Mouse (Mus musculus): Measurements from ENCODE around the gene Abca1.

Abca1 gene

DNA sequence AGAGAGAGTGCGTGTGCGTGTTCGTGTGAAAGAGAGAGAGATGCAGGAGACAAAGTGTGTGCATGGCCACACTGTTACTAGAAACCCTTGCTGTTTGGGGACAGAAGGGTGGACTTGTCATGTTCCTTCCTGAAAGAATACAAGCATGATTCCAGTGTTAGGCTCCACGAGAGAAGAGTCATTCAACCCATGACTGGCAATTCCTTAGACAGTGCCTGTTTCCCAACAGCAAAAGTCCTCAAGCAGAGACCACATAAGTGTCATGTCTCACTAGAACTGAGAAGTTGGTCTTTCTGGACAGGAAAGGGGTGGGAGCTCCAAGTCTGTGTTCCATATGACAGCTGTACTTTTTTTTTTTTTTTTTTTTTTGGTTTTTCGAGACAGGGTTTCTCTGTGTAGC lies 10.1 kb downstream of the Abca1 start:
- in situ Hi-C loops (cut with MseI, MboI), result no loop called here

DNA sequence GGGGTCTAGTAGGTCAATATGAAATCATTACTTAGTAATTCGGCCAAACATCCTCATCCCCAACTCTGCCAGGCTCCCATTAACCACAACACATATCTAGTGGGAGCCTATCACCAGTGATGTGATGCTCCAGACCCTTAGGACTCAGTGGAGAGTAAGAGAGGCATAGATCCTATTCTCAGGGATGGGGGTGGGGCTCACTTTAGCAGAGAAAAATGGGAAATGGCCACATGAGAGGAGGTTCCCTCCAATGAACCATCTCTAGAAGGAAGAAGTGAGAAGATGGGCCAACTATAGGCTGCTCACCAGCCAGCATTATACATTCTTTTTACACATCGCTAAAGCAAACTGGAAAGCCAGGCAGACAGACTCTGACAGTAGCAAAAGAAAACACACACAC lies 10.9 kb downstream of the Abca1 start:
- in situ Hi-C loops (cut with MseI, MboI), result no loop called here

DNA sequence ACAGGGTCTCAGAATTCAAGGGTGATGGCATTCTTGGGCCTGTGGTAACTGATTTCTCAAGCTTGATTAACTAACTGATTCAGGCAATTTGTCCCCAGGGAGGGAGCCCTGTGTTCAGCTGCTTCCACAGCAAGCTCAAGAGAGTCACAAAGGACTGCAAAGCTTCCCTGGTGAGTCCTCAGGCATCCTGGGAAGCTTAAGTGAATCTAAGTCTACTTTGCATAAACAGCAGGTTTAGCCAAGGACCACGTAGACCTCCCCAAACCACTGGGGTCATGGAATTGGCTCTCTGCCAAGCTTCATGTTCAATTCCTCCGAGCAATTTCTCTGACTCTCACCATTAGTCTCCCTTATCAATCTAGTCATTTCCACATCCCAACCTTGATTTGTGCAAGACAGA lies 12.2 kb downstream of the Abca1 start:
- in situ Hi-C loops (cut with MseI, MboI), result no loop called here

DNA sequence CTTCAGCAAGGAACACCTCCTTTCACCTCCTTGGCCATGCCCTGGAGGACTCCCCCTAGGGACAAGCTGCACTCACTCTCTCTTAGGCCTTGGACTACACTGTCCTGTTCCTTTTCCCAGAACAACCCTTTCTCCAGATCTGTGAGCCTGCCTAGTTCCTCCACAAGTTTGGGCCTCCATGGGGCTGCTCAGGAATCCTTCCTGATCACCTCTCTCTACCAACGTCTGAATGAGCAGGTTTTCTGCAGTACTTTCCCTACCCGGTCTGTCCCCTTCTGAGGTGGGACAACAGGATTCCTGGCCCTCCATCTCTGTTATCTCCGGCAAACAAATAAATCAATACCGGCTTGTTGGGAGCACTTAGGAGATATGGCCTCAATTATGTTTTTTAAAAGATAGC lies 12.6 kb downstream of the Abca1 start:
- in situ Hi-C loops (cut with MseI, MboI), result no loop called here

DNA sequence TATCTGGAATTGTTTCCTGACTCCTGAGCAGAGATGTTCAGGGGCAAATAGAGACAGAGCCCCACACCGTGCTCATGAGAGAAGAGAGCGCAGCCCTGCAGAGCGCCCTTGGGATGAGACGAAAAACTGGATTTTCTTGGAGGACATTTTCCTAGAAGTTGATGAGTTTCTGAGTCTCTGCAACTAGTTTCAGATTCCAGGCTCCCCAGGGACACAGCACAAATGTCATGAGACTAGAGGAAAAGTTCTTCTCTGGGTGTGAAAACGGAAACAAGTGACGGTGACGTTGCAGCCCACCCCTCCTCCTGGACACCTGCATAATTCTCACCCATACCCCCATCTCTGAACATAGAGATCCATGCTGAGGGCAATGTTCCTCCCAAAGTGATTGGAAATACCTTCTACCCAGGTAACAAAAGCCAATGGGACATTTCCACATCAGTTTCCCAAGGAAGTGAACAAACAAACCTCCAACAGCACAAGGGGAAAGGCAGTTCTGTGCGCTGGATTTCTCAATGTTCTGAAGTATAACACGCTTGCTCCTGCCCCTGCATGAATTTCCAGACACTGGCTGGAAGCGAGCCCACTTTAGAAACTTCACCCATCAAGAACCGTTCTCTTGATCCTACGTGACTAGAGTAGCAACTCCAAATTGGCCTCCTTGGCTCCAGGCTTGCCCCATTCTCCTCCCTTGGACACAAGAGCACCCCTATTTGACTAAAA lies 13.3 kb downstream of the Abca1 start:
- in situ Hi-C loops (cut with MseI, MboI), result no loop called here

DNA sequence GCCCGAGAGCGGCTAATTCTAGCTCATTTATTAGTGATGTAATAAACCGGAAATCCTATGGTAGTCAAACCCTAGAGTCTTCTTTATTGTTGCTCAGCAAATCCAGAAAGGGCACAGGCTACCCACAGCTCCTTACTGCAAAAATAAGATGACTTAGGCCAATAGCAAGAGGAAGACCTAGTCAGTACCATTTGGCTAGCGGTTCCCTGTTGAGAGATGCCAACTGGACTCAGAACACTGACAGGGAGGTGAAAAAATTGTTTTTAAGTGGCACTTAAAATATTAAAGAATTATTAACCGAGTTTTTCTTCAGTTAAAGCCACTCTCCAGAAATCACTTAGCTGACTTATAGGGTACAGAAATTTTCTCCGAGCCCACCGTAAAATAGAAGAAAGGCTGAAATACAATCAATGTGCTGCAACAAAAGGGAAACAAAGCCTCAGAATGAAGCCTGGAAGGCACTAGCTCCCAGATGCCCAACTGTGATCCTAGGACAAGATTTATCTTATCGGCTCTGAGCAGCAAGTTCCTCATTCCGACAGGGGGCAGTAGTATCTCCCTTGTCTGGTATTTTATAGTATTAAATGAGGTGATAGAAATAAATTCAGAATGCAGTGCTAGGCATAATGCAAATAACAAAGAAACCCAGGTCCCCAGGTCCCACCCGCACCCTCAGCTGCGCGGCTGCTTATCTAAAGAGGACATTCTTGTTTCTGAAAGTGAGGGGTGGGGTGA lies 14.1 kb downstream of the Abca1 start:
- in situ Hi-C loops (cut with MseI, MboI), result no loop called here

DNA sequence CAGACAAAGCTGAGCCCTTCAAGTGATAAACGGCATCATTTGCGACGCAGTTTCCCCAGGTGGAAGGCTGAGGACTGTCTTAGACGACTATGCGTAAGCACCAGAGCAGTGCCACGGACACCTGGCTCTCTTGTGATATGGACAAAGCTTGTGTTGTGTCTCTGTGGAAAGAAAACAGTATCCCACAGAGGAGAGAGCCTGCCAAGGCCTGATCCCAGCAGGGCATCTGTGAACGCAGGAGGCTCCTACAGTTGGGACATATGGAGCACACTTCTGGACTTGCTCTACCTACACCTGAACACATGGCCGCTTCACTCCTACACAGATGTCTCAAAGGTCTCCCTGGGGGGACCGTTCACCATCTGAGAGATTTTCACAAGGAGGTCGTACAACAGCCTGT lies 15.1 kb downstream of the Abca1 start:
- in situ Hi-C loops (cut with MseI, MboI), result no loop called here

DNA sequence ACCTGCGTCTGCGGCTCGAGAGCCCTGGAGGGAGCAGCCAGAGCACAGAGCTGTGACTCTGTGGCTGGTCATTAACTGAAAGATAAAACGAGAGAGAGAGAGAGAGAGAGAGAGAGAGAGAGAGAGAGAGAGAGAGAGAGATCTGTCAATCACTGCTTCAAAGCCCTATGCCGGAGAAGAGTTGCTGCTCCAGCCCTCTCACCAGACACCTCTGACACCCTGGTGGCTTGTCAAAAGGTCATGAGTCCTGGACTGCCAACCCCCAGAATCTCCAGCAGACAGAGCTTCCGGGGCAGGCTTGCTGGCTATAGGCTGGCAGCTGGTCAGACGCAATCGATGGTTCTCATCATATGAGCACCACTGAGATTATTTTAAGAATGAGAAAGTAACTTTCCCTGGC lies 15.7 kb downstream of the Abca1 start:
- in situ Hi-C loops (cut with MseI, MboI), result no loop called here

DNA sequence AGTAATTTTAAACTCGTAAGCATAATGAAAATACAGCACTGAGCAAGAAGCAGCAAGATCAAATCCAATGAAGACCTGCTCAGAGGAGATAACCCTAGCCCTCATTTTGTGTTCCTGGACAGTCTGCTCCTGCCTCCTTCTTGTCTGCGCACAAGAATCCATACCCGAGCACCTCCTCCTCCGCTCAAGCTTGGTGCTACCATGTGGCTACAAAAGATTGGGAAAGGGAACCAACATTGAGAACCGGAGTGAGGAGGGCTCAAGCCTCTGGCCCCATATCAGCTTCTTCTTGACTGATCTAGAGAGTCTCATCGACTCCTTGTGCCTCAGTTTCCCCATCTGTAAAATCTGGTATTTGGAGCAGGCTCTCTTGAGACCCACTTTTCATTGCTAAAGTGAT lies 19.0 kb downstream of the Abca1 start:
- in situ Hi-C loops (cut with MseI, MboI), result no loop called here

DNA sequence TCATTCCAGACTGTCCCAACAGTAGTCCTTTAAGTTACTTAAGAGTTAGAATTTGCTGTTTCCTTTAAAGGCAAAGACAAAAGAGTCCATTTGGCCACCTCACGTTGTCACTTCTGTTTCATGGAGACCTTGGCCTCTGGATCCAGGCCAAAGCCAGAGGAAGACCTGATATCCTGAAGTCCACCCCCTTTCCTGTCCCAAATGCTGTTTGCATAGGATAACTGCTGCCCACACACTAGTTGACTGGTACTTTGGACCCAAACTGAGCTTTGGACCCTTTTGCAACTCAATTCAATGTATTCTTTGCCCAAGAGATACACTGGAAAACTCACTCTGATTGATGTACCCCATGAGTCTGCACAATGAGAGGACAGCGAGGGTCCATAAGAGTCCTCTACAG lies 20.2 kb downstream of the Abca1 start:
- in situ Hi-C loops (cut with MseI, MboI), result no loop called here

DNA sequence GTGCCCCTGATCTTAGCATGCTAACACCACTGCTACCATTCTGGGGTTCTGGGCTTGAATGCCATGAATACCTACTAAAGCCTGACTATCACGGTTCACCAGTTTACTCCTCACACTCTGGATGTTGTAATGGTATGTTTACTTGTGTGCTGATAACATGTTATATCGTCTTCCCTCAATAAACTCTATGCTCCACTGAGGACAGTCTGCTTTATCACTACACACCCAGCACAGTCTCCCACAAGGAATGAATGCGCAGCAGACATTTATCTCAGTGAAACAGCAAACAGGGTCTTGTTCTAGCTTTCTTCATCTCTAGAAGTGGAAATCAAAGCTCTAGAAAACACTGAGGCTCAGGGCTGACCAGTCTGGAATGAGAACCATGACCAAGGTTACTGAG lies 20.7 kb downstream of the Abca1 start:
- in situ Hi-C loops (cut with MseI, MboI), result no loop called here

DNA sequence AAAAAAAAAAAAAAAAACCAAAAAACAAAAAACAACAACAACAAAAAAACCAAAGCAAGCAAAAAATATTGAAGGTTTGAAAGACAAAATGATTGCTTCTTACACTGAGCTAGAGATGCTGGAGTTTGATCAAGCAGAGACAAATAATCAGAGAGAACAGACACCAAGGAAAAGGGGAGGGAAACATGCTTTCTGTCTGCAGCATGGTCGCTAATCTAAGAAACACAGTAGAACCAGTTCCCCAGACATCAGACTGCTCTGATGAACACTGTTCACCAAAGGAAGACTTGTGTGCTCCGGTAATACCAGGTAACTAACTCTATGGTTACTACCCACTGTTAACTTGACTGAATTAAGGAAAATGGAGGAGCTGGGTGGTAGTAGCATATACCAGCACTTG lies 22.6 kb downstream of the Abca1 start:
- in situ Hi-C loops (cut with MseI, MboI), result no loop called here

DNA sequence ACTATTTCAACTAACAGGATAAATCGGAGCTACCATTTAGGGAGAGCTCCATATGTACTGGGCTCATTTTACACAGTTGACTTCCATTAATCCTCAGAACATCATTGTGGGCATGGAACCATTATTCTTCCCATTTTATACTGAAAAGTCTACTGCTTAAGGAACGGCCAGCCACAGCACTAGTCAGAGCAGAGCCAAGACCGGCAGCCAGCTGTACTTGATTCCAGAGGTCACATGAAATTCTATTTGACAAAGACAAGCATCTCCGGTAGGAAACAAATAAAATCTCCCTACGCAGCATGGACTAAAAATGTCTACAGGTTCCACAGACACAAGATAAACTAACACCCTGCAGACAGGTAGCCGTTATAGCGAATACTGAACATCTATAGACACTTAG lies 24.9 kb downstream of the Abca1 start:
- in situ Hi-C loops (cut with MseI, MboI), result no loop called here

DNA sequence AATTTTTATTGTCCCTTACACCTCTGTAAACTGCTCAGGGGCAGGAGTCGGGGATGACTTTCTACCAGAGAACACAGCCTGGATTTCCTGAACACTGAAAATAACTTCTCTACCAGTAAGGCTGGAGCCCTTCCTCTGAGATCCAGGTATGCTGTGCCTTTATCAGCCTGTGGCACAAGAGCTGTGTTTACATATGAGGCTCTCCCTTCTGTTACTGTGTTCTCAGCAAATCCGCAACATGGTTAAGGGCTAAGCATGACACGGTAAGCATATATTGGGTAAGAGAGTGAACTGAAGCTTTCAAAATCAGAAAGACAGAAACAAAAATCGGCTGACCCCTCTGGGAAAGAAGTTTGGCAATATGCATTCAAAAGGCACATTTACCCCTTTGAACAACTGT lies 25.7 kb downstream of the Abca1 start:
- in situ Hi-C loops (cut with MseI, MboI), result no loop called here

DNA sequence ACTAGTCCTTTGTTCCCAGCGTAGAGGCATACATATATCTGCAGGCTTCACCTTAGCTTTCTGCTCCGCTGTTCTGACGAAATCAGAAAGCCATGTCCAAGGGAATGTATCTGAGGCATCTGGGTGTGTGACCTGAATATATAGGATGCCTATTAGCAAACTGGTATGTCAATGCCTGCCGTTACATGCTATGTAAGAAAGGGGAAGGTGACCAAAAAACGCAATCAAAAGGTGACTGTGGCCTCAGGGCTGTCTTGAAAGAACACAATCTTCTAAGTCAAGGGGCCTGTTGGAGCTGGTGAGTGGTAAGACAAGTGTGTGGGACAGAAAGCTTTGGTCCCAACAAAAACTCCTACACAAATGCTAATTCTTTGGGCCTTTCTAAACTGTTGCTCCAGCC lies 28.2 kb downstream of the Abca1 start:
- in situ Hi-C loops (cut with MseI, MboI), result no loop called here

DNA sequence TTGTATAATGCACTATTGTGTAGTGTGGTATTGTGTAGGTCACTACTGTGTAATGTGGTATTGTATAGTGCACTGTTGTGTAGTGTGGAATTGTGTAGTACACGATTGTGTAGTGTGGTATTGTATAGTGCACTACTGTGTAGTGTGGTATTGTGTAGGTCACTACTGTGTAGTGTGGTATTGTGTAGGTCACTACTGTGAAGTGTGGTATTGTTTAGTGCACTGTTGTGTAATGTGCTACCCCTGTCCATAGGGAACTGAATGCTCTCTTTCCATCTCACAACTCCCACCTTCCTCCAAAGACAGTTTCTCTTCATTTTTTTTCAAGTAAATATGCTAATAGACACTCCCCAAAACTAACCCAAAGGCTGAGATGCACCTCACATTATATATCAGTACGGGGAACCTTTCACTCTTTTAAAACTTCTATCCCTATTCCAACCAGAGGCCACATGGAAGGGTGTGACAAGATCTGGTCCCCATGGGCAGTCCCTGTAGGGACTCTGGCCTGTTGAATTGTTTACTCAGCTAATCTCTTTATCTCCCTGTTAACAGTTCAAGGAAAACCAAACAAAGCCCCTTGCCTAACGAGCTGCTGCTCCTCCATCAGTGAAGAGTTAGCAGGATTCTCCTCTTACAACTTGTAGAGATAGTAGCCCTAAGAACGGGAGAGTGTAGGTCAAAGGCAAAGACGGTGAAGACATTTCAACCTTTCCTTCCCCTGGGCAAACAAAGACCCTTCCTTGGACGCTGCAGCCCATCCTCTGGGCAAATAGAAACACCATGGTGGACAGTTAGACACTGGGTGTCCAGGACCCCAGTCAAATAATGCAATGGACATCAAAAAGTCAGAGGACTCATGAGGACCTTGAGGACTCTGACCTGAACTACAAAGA lies 28.8 kb downstream of the Abca1 start:
- in situ Hi-C loops (cut with MseI, MboI), result no loop called here

DNA sequence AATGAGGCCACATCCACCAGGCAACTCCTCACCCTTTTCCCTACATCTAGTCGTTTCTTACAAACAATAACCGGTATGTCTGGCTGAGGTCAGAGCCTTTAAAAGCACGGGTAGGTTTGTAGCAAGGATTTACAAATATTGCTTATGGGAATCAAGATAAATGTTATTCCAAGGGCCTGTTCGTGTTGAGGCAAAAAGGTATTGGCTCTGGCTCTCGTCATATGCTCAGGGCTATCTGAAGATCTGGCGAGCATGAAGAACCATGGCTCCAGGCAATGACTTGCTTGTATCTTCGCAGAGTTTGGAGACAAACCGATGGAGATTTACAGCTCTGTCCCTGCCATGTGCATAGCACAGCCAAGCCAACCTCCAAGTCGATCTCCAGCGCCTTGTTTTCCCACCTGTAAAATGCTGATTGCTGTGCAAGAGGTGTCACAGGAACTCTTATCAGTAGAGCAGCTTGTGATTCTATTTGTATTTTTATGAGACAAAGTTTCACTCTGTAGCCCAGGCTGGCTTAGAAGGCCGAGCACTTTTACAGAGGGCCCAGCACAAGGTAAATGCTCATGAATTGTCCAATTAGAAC lies 29.9 kb downstream of the Abca1 start:
- in situ Hi-C loops (cut with MseI, MboI), result loop anchor here (10.0 kb wide), 1 partner anchor 225 kb away; no protein-coding TSS in a partner anchor

DNA sequence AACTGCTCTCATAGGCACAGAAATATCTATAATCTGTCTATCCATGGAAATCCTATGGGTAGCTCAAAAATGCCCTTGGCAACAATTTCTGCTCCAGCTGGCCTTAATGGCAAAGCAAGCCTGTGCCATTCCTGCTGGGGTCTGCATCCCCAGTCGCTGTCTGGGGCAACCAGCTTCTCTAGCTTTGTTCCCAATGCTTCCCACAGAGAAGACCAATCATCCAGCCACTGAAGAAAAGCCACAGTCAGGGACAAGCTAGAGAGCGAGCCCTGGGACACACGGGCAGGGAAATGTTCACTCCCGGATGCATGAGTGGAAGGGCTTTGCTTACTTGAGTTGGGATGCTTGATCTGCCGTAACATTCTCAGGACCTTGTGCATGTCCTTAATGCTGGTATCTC lies 32.4 kb downstream of the Abca1 start:
- in situ Hi-C loops (cut with MseI, MboI), result loop anchor here (10.0 kb wide), 1 partner anchor 228 kb away; no protein-coding TSS in a partner anchor

DNA sequence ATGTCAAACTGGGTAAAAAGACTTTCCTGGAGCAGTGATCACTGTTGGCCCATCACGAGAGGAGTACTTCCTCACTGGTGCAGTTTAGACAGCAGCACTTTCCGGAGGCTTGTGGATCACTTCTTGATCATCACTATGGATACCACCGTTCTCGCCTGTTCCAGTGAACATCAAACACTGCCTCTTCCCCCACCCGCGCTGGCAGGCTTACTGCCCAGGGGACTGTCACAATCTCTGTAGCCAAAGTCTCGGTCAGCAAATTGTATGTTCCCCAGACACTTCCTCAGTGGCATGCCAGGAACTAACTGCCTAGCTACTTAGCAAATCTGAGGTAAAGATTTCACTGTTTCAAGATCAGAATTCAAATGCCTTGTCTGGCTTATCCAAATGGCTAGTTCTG lies 32.9 kb downstream of the Abca1 start:
- in situ Hi-C loops (cut with MseI, MboI), result loop anchor here (10.0 kb wide), 1 partner anchor 228 kb away; no protein-coding TSS in a partner anchor

DNA sequence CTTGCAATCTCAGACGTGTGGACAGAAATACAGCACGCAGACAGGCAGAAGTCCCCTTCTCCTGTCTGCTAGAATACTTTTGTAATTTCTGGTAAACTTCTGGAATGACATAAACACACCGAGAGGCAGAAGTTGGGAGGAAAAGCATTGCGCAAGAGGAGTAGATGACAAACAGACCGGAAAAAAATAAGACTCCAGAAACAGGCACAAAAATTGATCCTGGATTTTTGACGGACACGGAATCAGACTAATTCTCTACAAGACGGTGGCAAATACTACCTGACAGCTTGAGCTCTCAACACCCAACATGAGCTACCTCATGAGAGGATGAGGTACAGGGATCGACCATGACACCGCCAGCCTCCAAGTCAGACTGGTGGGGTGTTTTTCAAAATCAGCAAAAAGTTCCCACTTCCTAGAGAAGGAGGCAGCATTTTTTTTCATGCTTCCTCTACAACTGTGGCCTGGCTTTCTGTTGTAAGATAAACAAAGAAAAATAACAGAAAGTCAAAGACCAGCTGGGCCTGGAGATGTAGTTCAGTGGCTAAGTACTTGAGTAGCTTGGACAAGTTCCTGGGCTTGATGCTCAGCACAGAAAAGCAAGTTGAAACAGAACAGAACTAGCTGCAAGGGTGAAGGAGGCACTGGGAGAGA lies 34.7 kb downstream of the Abca1 start:
- in situ Hi-C loops (cut with MseI, MboI), result loop anchor here (10.0 kb wide), 1 partner anchor 230 kb away; no protein-coding TSS in a partner anchor

DNA sequence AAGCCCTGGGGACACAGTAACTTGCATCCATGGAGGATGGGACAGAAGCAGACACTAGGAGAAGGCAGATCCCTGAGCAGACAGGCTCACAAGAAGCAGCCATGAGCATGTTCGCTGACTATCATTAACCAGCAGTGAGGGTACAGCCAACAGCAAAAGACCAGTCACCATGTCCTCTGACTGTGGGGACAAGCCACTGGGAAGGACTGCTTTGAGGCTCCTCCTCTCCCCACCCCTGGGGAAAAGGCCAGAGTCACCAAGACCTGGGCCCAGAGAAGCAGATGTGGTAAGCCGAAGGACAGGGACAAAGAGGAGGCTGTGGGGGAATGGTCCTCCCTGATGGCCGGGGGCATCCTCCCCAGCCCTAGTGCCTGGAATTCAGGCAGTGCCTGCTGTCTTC lies 37.4 kb downstream of the Abca1 start:
- in situ Hi-C loops (cut with MseI, MboI), result loop anchor here (10.0 kb wide), 1 partner anchor 232 kb away; no protein-coding TSS in a partner anchor

Measured in mouse trophoblast stem cell (cell line).